Mouse (Mus musculus): Measurements from ENCODE around the gene Diaph3. TPM values are rescaled to one million over a fixed set of nuclear protein-coding genes. Genes with fewer than 3 reads are reported as not detected.

Gene Diaph3
- polyA plus RNA-seq, 1 experiment from 2014 or later: 7.4 TPM

- no peaks in the 10 kb centered on the region for H3K4me1 ChIP-seq (ENCODE audit: control insufficient read depth, insufficient read depth, low read length)
- H3K9ac ChIP-seq (ENCODE audit: low read length): no peak overlapping the region
- H3K27me3 ChIP-seq (ENCODE audit: control insufficient read depth, insufficient read depth, low read length): no peaks in the 10 kb centered on the region
- DNase-seq (ENCODE audit: low spot score, missing footprints) (peak; percentile 75), ATAC-seq (ENCODE audit: low FRiP score) (no peak)
- H3K36me3 ChIP-seq (ENCODE audit: control insufficient read depth, insufficient read depth, low read length): no peaks in the 10 kb centered on the region
- H3K9me3 ChIP-seq (ENCODE audit: control insufficient read depth, low read length): no peaks in the 10 kb centered on the region
- H3K27ac ChIP-seq (ENCODE audit: low read depth, low read length): no peak overlapping the region
- no peak overlapping the region for H3K4me3 ChIP-seq (ENCODE audit: low read depth, low read length)
- no peak overlapping the region for H3K4me2 ChIP-seq
- WGBS: 76% methylated on average over 14 of the region's 14 CpGs
Measured at GRCm38 (mm10) chr14:86772176-86773150, 368.6 kb downstream of the Diaph3 start.

GRCm38 (mm10) chr14:86764286-86764685 lies 376.7 kb downstream of the Diaph3 start:
- no peak overlapping the region for H3K27ac ChIP-seq (ENCODE audit: low read depth, low read length)
- H3K4me2 ChIP-seq: no peak overlapping the region
- 61% methylated on average over 2 of the region's 2 CpGs for WGBS
- H3K27me3 ChIP-seq (ENCODE audit: control insufficient read depth, insufficient read depth, low read length): no peaks in the 10 kb centered on the region
- H3K9me3 ChIP-seq (ENCODE audit: control insufficient read depth, low read length): no peaks in the 10 kb centered on the region
- H3K9ac ChIP-seq (ENCODE audit: low read length): no peak overlapping the region
- no peaks in the 10 kb centered on the region for H3K4me1 ChIP-seq (ENCODE audit: control insufficient read depth, insufficient read depth, low read length)
- H3K4me3 ChIP-seq (ENCODE audit: low read depth, low read length): no peak overlapping the region
- DNase-seq (ENCODE audit: low spot score, missing footprints) (no peak), ATAC-seq (ENCODE audit: low FRiP score) (no peak)
- no peaks in the 10 kb centered on the region for H3K36me3 ChIP-seq (ENCODE audit: control insufficient read depth, insufficient read depth, low read length)

GRCm38 (mm10) chr14:86757604-86758520 lies 383.2 kb downstream of the Diaph3 start:
- Histone ChIP-seq H3K4me2 (no peak overlapping the region), H3K9me3 (ENCODE audit: control insufficient read depth, low read length) (no peaks in the 10 kb centered on the region), H3K4me3 (ENCODE audit: low read depth, low read length) (no peak overlapping the region), H3K27me3 (ENCODE audit: control insufficient read depth, insufficient read depth, low read length) (no peaks in the 10 kb centered on the region), H3K4me1 (ENCODE audit: control insufficient read depth, insufficient read depth, low read length) (no peaks in the 10 kb centered on the region), H3K36me3 (ENCODE audit: control insufficient read depth, insufficient read depth, low read length) (no peaks in the 10 kb centered on the region), H3K9ac (ENCODE audit: low read length) (no peak overlapping the region), H3K27ac (ENCODE audit: low read depth, low read length) (no peak overlapping the region)
- DNase-seq (ENCODE audit: low spot score, missing footprints): no peak
- 87% methylated on average over 9 of the region's 9 CpGs for WGBS
- no peak for ATAC-seq (ENCODE audit: low FRiP score)

GRCm38 (mm10) chr14:86757132-86757531 lies 383.9 kb downstream of the Diaph3 start:
- Histone ChIP-seq H3K36me3 (ENCODE audit: control insufficient read depth, insufficient read depth, low read length) (no peaks in the 10 kb centered on the region), H3K4me1 (ENCODE audit: control insufficient read depth, insufficient read depth, low read length) (no peaks in the 10 kb centered on the region), H3K27me3 (ENCODE audit: control insufficient read depth, insufficient read depth, low read length) (no peaks in the 10 kb centered on the region), H3K27ac (ENCODE audit: low read depth, low read length) (no peak overlapping the region), H3K4me3 (ENCODE audit: low read depth, low read length) (no peak overlapping the region), H3K9ac (ENCODE audit: low read length) (no peak overlapping the region), H3K9me3 (ENCODE audit: control insufficient read depth, low read length) (no peaks in the 10 kb centered on the region), H3K4me2 (no peak overlapping the region)
- ATAC-seq (ENCODE audit: low FRiP score): no peak
- DNase-seq (ENCODE audit: low spot score, missing footprints): no peak
- 85% methylated on average over 4 of the region's 4 CpGs for WGBS

- ATAC-seq (ENCODE audit: low FRiP score) (no peak), DNase-seq (ENCODE audit: low spot score, missing footprints) (no peak)
- H3K9me3 ChIP-seq (ENCODE audit: control insufficient read depth, low read length): no peaks in the 10 kb centered on the region
- H3K4me3 ChIP-seq (ENCODE audit: low read depth, low read length): no peak overlapping the region
- 83% methylated on average over 7 of the region's 7 CpGs for WGBS
- H3K27ac ChIP-seq (ENCODE audit: low read depth, low read length): no peak overlapping the region
- no peak overlapping the region for H3K4me2 ChIP-seq
- peaks cover 13% of the 10 kb centered on the region; the same call in 1 of the 2 replicates for H3K4me1 ChIP-seq (ENCODE audit: control insufficient read depth, insufficient read depth, low read length)
- no peaks in the 10 kb centered on the region for H3K27me3 ChIP-seq (ENCODE audit: control insufficient read depth, insufficient read depth, low read length)
- no peaks in the 10 kb centered on the region for H3K36me3 ChIP-seq (ENCODE audit: control insufficient read depth, insufficient read depth, low read length)
- H3K9ac ChIP-seq (ENCODE audit: low read length): no peak overlapping the region
Measured at GRCm38 (mm10) chr14:86750351-86750750, 390.7 kb downstream of the Diaph3 start.

GRCm38 (mm10) chr14:86749425-86749824 lies 391.6 kb downstream of the Diaph3 start:
- no peaks in the 10 kb centered on the region for H3K36me3 ChIP-seq (ENCODE audit: control insufficient read depth, insufficient read depth, low read length)
- H3K9me3 ChIP-seq (ENCODE audit: control insufficient read depth, low read length): no peaks in the 10 kb centered on the region
- no peak overlapping the region for H3K27ac ChIP-seq (ENCODE audit: low read depth, low read length)
- ATAC-seq (ENCODE audit: low FRiP score) (peak; percentile 31), DNase-seq (ENCODE audit: low spot score, missing footprints) (no peak)
- H3K27me3 ChIP-seq (ENCODE audit: control insufficient read depth, insufficient read depth, low read length): no peaks in the 10 kb centered on the region
- H3K4me1 ChIP-seq (ENCODE audit: control insufficient read depth, insufficient read depth, low read length): peaks cover 13% of the 10 kb centered on the region; the same call in 1 of the 2 replicates
- H3K4me2 ChIP-seq: no peak overlapping the region; the same call in 1 of the 2 replicates
- WGBS: 52% methylated on average over 4 of the region's 4 CpGs
- no peak overlapping the region for H3K4me3 ChIP-seq (ENCODE audit: low read depth, low read length)
- H3K9ac ChIP-seq (ENCODE audit: low read length): no peak overlapping the region

- H3K9me3 ChIP-seq (ENCODE audit: control insufficient read depth, low read length): no peaks in the 10 kb centered on the region
- 12% methylated on average over 7 of the region's 7 CpGs for WGBS
- peak overlapping the region; percentile 73 for H3K27ac ChIP-seq (ENCODE audit: low read depth, low read length)
- H3K36me3 ChIP-seq (ENCODE audit: control insufficient read depth, insufficient read depth, low read length): no peaks in the 10 kb centered on the region
- H3K4me3 ChIP-seq (ENCODE audit: low read depth, low read length): no peak overlapping the region
- H3K4me1 ChIP-seq (ENCODE audit: control insufficient read depth, insufficient read depth, low read length): peaks cover 13% of the 10 kb centered on the region; the same call in 1 of the 2 replicates
- H3K9ac ChIP-seq (ENCODE audit: low read length): peak overlapping the region; percentile 20; the same call in 1 of the 2 replicates
- H3K4me2 ChIP-seq: peak overlapping the region; percentile 30
- ATAC-seq (ENCODE audit: low FRiP score) (peak; percentile 96), DNase-seq (ENCODE audit: low spot score, missing footprints) (peak; percentile 96)
- no peaks in the 10 kb centered on the region for H3K27me3 ChIP-seq (ENCODE audit: control insufficient read depth, insufficient read depth, low read length)
Measured at GRCm38 (mm10) chr14:86748876-86749275, 392.2 kb downstream of the Diaph3 start.

- Histone ChIP-seq H3K9ac (ENCODE audit: low read length) (no peak overlapping the region), H3K4me1 (ENCODE audit: control insufficient read depth, insufficient read depth, low read length) (peaks cover 11% of the 10 kb centered on the region; the same call in 1 of the 2 replicates), H3K9me3 (ENCODE audit: control insufficient read depth, low read length) (no peaks in the 10 kb centered on the region), H3K27me3 (ENCODE audit: control insufficient read depth, insufficient read depth, low read length) (no peaks in the 10 kb centered on the region), H3K27ac (ENCODE audit: low read depth, low read length) (no peak overlapping the region), H3K36me3 (ENCODE audit: control insufficient read depth, insufficient read depth, low read length) (no peaks in the 10 kb centered on the region), H3K4me3 (ENCODE audit: low read depth, low read length) (no peak overlapping the region), H3K4me2 (no peak overlapping the region)
- peak; percentile 21 for DNase-seq (ENCODE audit: low spot score, missing footprints)
- WGBS: 91% methylated on average over 6 of the region's 6 CpGs
- no peak for ATAC-seq (ENCODE audit: low FRiP score)
Measured at GRCm38 (mm10) chr14:86744523-86744922, 396.5 kb downstream of the Diaph3 start.
